Comparison of ENCODE assay signal across 14 mouse cellular contexts in the genomic region with DNA sequence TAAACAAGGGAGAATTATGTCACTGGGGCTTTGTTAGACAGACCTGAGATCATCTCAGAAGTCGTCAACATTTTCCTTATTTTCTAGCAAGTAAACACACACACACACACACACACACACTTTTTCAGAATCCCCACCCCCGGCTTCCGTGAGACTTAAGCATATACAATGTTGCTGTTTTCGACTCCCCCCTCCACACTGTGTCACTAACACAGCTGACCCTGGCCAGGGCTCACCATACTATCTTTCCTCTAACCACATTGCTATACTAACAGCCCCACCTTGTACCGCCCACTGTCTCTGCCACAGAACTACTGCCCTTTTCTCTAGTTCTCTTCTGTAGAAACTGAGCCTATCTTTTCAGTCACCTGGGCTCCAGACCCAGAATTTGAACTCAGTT.
"Had no signal": no experiment of that assay in that cellular context is flagged by ENCODE, and none has a peak within 500 bp of the region (broad histone marks: within the 10 kb centered on the region; RNA-seq: fewer than 3 reads in every experiment).

No protein-coding gene starts in this region.

- DNase-seq: kidney, adult 18-20 months; kidney, adult 9 months; kidney, postnatal 14 days; kidney, postnatal 4 days; liver; lung, adult 18-20 months; lung, postnatal 10 days; lung, postnatal 36 days; thymus, adult 18-20 months; thymus, postnatal 36 days had no signal

- H3K9me3 ChIP-seq: liver, embryonic 12.5 days; liver, embryonic 15.5 days; lung, embryonic 15.5 days had no signal

- H3K4me3 ChIP-seq: liver, embryonic 12.5 days; liver, embryonic 15.5 days; lung, embryonic 15.5 days; midbrain, embryonic 13.5 days had no signal

- H3K9ac ChIP-seq: liver, embryonic 12.5 days; liver, embryonic 15.5 days; lung, embryonic 15.5 days; midbrain, embryonic 13.5 days had no signal

- H3K27ac ChIP-seq: liver, embryonic 12.5 days; liver, embryonic 15.5 days; lung, embryonic 15.5 days had no signal

- H3K36me3 ChIP-seq: liver, embryonic 12.5 days; liver, embryonic 15.5 days; lung, embryonic 15.5 days had no signal

- H3K4me1 ChIP-seq: liver, embryonic 12.5 days; liver, embryonic 15.5 days; lung, embryonic 15.5 days had no signal

- ATAC-seq: liver, embryonic 12.5 days; midbrain, embryonic 13.5 days had no signal

- H3K4me2 ChIP-seq: liver, embryonic 12.5 days; liver, embryonic 15.5 days; lung, embryonic 15.5 days; midbrain, embryonic 13.5 days had no signal

- H3K27me3 ChIP-seq: liver, embryonic 12.5 days; liver, embryonic 15.5 days; lung, embryonic 15.5 days; midbrain, embryonic 13.5 days had no signal
